Mouse (Mus musculus): ENCODE measurements around the gene Fxyd1. TPM values are rescaled to one million over a fixed set of nuclear protein-coding genes. Genes with fewer than 3 reads are reported as not detected.

The Fxyd1 gene
- total and polyA plus RNA-seq, 2 experiments from 2014 or later, result 7.0 to 20.4 TPM

DNA sequence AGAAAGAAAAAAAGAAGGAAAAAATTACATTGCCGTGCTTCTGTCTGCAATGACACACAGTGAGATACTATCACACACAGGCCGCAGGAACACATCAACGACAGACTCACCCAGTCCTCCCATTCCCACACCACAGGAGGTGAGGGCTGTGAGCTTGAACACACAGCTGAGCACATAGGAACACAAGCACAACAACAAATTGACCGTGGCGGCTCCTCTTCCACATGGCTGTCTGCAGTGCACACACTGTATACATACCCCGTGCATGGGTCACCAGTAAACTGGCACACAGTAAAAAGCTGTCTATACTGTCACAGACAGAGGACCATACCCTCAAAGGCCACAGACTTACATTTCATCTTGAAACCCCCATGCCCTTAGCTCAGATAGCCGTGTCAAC is 551 bp downstream of the Fxyd1 start:
- H3K4me3 ChIP-seq (ENCODE audit: low read depth, low read length), result no peak overlapping the region
- no peak for TF ChIP-seq CTCF (IDR thresholded peaks at IDR 0.05)
- H3K9me3 ChIP-seq (ENCODE audit: low read length), result no peaks in the 10 kb centered on the region
- H3K4me1 ChIP-seq (ENCODE audit: insufficient read depth, low read length), result peaks cover 6% of the 10 kb centered on the region; the same call in 1 of the 2 replicates
- H3K4me2 ChIP-seq (ENCODE audit: low read depth, low read length, poor library complexity, severe bottlenecking), result no peak overlapping the region
- no peak for ATAC-seq (ENCODE audit: low FRiP score)
- DNase-seq (ENCODE audit: low spot score), result no peak
- H3K27ac ChIP-seq (ENCODE audit: low read depth, low read length), result no peak overlapping the region
- WGBS, result 74% methylated on average over 7 of the region's 7 CpGs
- H3K27me3 ChIP-seq (ENCODE audit: insufficient read depth, low read length), result peaks cover 14% of the 10 kb centered on the region
- no peaks in the 10 kb centered on the region for H3K36me3 ChIP-seq (ENCODE audit: insufficient read depth, low read length)
- H3K9ac ChIP-seq (replicated peaks; ENCODE audit: low read length, poor library complexity, severe bottlenecking), result no peak overlapping the region

DNA sequence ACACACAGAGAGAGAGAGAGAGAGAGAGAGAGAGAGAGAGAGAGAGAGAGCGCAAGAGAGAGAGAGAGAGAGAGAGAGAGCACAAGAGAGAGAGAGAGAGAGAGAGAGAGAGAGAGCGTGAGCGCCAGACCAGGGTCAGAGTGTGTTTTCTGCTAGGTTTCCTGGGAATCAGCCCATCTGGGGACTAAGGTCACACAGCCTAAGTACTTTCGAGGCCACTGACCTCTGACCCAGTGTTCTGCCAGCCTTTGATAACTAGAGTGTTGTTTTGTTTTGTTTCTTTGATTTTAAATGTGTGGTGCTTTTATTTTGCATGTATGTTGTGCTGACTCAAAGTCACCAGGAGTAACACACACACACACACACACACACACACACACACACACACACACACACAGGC is 1.1 kb downstream of the Fxyd1 start:
- no peak for TF ChIP-seq CTCF (IDR thresholded peaks at IDR 0.05)
- DNase-seq (ENCODE audit: low spot score) (no peak), ATAC-seq (ENCODE audit: low FRiP score) (no peak)
- H3K4me1 ChIP-seq (ENCODE audit: insufficient read depth, low read length), result peaks cover 6% of the 10 kb centered on the region; the same call in 1 of the 2 replicates
- H3K9ac ChIP-seq (replicated peaks; ENCODE audit: low read length, poor library complexity, severe bottlenecking), result no peak overlapping the region
- no peak overlapping the region for H3K4me2 ChIP-seq (ENCODE audit: low read depth, low read length, poor library complexity, severe bottlenecking)
- no peaks in the 10 kb centered on the region for H3K36me3 ChIP-seq (ENCODE audit: insufficient read depth, low read length)
- no peaks in the 10 kb centered on the region for H3K9me3 ChIP-seq (ENCODE audit: low read length)
- no peak overlapping the region for H3K27ac ChIP-seq (ENCODE audit: low read depth, low read length)
- H3K27me3 ChIP-seq (ENCODE audit: insufficient read depth, low read length), result peaks cover 14% of the 10 kb centered on the region
- H3K4me3 ChIP-seq (ENCODE audit: low read depth, low read length), result no peak overlapping the region
- 29% methylated on average over 3 of the region's 4 CpGs for WGBS

DNA sequence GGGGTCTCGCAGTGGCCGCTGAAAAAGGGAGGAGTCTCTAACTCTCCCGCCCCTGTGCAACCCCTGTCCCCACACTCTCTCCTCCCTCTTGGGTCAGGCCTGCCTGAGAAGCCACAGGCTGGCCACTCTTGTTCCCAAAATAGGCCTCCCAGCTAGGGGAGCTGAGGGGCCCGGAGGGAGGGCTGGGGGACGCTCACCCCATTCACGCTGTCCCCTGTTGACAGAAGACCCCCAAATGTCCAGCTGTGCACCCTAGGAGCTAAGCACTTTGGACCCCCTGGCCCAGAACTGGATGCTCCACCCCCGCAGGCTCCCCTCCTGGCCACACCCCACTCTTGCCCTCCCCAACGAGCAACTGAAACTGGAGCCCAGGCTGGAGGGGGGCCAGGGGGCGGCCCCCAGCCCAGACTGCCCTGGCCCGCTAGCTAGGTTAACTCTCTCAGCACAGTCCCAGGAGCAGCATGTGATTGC is 1.6 kb downstream of the Fxyd1 start:
- no peaks in the 10 kb centered on the region for H3K9me3 ChIP-seq (ENCODE audit: low read length)
- H3K4me3 ChIP-seq (ENCODE audit: low read depth, low read length), result no peak overlapping the region
- ATAC-seq (ENCODE audit: low FRiP score) (0 out of 2 replicates have a peak, but pooled peaks have one; percentile 21), DNase-seq (ENCODE audit: low spot score) (peak; percentile 62)
- H3K4me2 ChIP-seq (ENCODE audit: low read depth, low read length, poor library complexity, severe bottlenecking), result peak overlapping the region; percentile 7; the same call in 1 of the 2 replicates
- H3K27me3 ChIP-seq (ENCODE audit: insufficient read depth, low read length), result peaks cover 14% of the 10 kb centered on the region
- TF ChIP-seq CTCF (IDR thresholded peaks at IDR 0.05), result no peak
- no peak overlapping the region for H3K27ac ChIP-seq (ENCODE audit: low read depth, low read length)
- H3K4me1 ChIP-seq (ENCODE audit: insufficient read depth, low read length), result peaks cover 6% of the 10 kb centered on the region; the same call in 1 of the 2 replicates
- no peak overlapping the region for H3K9ac ChIP-seq (replicated peaks; ENCODE audit: low read length, poor library complexity, severe bottlenecking)
- WGBS, result 12% methylated on average over 9 of the region's 10 CpGs
- H3K36me3 ChIP-seq (ENCODE audit: insufficient read depth, low read length), result no peaks in the 10 kb centered on the region

DNA sequence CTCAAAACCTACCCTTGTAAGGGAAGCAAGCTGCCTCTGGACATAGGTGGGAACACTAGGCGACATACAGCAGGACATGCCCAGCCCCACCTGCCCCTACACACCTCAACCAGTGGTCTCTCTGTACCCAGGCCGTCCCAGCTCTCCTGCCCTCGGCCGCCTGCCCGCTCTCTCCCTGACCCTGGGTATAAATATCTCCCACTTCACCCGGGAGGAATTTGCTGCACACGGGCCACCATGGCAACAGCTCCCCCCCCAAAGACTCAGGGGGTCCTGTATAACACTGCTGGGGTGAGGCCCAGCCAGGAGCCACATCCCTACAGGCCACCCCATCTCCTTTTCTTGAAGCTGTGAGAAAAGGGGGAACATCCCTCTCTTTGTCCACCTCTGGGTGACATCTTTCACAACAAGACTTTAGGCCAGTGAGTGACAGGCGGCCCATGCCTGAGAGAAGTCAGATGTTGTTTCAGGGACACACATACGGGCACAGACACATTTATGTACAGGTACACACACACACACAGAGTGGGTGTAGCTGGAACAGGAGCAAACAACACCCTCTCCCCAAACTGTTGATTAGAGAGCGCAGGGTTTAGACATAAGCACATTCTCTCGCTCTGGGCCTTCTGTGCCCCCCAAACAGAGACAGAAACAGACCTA is 2.2 kb downstream of the Fxyd1 start:
- TF ChIP-seq CTCF (IDR thresholded peaks at IDR 0.05), result no peak
- H3K27ac ChIP-seq (ENCODE audit: low read depth, low read length), result no peak overlapping the region
- H3K4me3 ChIP-seq (ENCODE audit: low read depth, low read length), result no peak overlapping the region
- no peak overlapping the region for H3K9ac ChIP-seq (replicated peaks; ENCODE audit: low read length, poor library complexity, severe bottlenecking)
- 46% methylated on average over 11 of the region's 11 CpGs for WGBS
- H3K27me3 ChIP-seq (ENCODE audit: insufficient read depth, low read length), result peaks cover 14% of the 10 kb centered on the region
- DNase-seq (ENCODE audit: low spot score) (no peak), ATAC-seq (ENCODE audit: low FRiP score) (no peak)
- H3K4me1 ChIP-seq (ENCODE audit: insufficient read depth, low read length), result peaks cover 6% of the 10 kb centered on the region; the same call in 1 of the 2 replicates
- H3K9me3 ChIP-seq (ENCODE audit: low read length), result no peaks in the 10 kb centered on the region
- H3K4me2 ChIP-seq (ENCODE audit: low read depth, low read length, poor library complexity, severe bottlenecking), result peak overlapping the region; percentile 7; the same call in 1 of the 2 replicates
- no peaks in the 10 kb centered on the region for H3K36me3 ChIP-seq (ENCODE audit: insufficient read depth, low read length)

DNA sequence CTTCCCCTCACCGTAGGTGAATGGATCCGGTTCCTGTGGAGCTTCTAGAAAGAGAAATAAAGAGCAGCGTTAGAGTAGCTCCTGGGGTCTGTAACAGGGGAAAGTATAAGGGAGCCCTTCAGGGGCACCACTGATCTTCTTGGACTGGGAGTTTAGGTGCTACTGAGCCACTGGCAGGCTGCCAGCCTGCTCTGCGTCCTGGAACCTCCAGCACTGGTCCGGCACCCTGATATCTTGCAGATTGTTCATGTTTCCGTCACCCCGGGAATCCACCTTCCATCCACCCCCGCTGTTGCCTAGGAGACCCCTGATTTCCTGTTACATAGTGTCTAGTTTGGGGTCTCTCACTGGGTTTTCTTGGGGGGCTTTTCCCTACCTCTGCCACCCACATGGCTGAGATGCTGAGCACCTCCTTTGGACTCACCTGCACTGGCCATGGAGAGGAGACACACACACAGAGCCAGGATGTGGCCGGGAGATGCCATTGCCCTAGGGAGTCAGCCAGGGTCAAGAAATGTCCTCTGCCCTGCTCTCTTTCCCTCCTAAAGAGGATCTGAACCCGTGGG is 3.0 kb downstream of the Fxyd1 start:
- no peak for ATAC-seq (ENCODE audit: low FRiP score)
- Histone ChIP-seq H3K4me1 (ENCODE audit: insufficient read depth, low read length) (peaks cover 6% of the 10 kb centered on the region; the same call in 1 of the 2 replicates), H3K27ac (ENCODE audit: low read depth, low read length) (no peak overlapping the region), H3K36me3 (ENCODE audit: insufficient read depth, low read length) (no peaks in the 10 kb centered on the region), H3K9ac (replicated peaks; ENCODE audit: low read length, poor library complexity, severe bottlenecking) (no peak overlapping the region), H3K4me2 (ENCODE audit: low read depth, low read length, poor library complexity, severe bottlenecking) (no peak overlapping the region), H3K27me3 (ENCODE audit: insufficient read depth, low read length) (peaks cover 14% of the 10 kb centered on the region), H3K9me3 (ENCODE audit: low read length) (no peaks in the 10 kb centered on the region), H3K4me3 (ENCODE audit: low read depth, low read length) (no peak overlapping the region)
- TF ChIP-seq CTCF (IDR thresholded peaks at IDR 0.05), result no peak
- 22% methylated on average over 10 of the region's 10 CpGs for WGBS
- no peak for DNase-seq (ENCODE audit: low spot score)
